In the genomic region with DNA sequence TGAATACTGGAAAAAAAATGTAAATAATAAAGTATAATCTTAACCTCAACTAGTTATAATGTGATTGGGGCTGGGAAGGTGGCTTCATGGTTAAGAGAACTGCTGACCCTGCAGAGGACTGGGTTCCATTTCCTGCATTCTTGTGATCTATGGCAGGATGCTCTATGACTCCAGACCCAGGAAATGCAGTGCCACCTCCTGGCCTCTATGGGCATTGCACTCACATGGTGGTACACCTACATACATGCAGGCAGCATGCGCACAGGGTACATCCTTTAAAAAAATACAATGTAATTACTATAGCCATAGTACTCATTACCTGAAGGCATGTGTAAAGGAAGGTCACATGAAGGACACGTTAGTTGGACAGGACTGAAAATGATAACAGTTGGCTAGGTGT, we compare ENCODE assay signal across 8 mouse cellular contexts. TPM values are rescaled to one million over a fixed set of nuclear protein-coding genes. Genes with fewer than 3 reads are reported as not detected.
DNase-seq lines count a peak whose midpoint lies in the region; ATAC-seq and TF ChIP-seq lines count a peak whose summit lies in the region.

No protein-coding gene starts in this region.

- H3K9ac ChIP-seq in forebrain, postnatal 0 days = no peak overlapping the region

- 49% methylated on average over 2 of the region's 2 CpGs for WGBS in forebrain, postnatal 0 days
- WGBS in forebrain, embryonic 10.5 days = 49% methylated on average over 2 of the region's 2 CpGs
- 47% methylated on average over 2 of the region's 2 CpGs for WGBS in small intestine, adult 2 months

- H3K4me2 ChIP-seq in forebrain, postnatal 0 days (ENCODE audit: low read depth) = no peak overlapping the region

- H3K27me3 ChIP-seq in forebrain, postnatal 0 days (ENCODE audit: insufficient read depth, low read length) = no peaks in the 10 kb centered on the region
- no peaks in the 10 kb centered on the region for H3K27me3 ChIP-seq in forebrain, embryonic 10.5 days (ENCODE audit: poor library complexity, severe bottlenecking)
- H3K27me3 ChIP-seq in small intestine, adult 2 months (ENCODE audit: control insufficient read depth, insufficient read depth, low read length) = no peaks in the 10 kb centered on the region

- H3K9me3 ChIP-seq in forebrain, postnatal 0 days (ENCODE audit: low read length) = no peaks in the 10 kb centered on the region
- H3K9me3 ChIP-seq in forebrain, embryonic 10.5 days = no peaks in the 10 kb centered on the region

- 0 out of 2 replicates have a peak, but pooled peaks cover 4% of the 10 kb centered on the region for H3K4me1 ChIP-seq in forebrain, postnatal 0 days (ENCODE audit: insufficient read depth)
- peaks cover 8% of the 10 kb centered on the region; the same call in 1 of the 2 replicates for H3K4me1 ChIP-seq in forebrain, embryonic 10.5 days
- H3K4me1 ChIP-seq in embryonic fibroblast, embryonic 13.5 days (ENCODE audit: control insufficient read depth, insufficient read depth, low read length) = 0 out of 2 replicates have a peak, but pooled peaks cover 2% of the 10 kb centered on the region
- peaks cover 2% of the 10 kb centered on the region; the same call in 1 of the 2 replicates for H3K4me1 ChIP-seq in small intestine, adult 2 months (ENCODE audit: control insufficient read depth, insufficient read depth, insufficient read length, low read length)

- no peaks in the 10 kb centered on the region for H3K36me3 ChIP-seq in forebrain, postnatal 0 days (ENCODE audit: insufficient read depth)
- peaks cover 7% of the 10 kb centered on the region; the same call in 1 of the 2 replicates for H3K36me3 ChIP-seq in forebrain, embryonic 10.5 days (replicated peaks)
- no peaks in the 10 kb centered on the region; the same call in 1 of the 2 replicates for H3K36me3 ChIP-seq in small intestine, adult 2 months (ENCODE audit: control insufficient read depth, insufficient read depth, low read length)

- peak; percentile 65 for TF ChIP-seq CTCF in forebrain, postnatal 0 days (IDR thresholded peaks at IDR 0.05; ENCODE audit: low read depth)
- TF ChIP-seq CTCF in embryonic fibroblast, embryonic 13.5 days (IDR thresholded peaks at IDR 0.05; ENCODE audit: borderline replicate concordance, insufficient read depth, low read length) = peak; percentile 48; the same call in 1 of the 2 replicates
- peak; percentile 41; the same call in 1 of the 2 replicates for TF ChIP-seq CTCF in small intestine, adult 2 months (IDR thresholded peaks at IDR 0.05; ENCODE audit: extremely low read depth, insufficient read length, insufficient replicate concordance, low read depth, low read length)

- no peak for TF ChIP-seq POLR2A in embryonic fibroblast, embryonic 13.5 days (IDR thresholded peaks at IDR 0.05; ENCODE audit: low read depth, low read length)
- TF ChIP-seq POLR2A in small intestine, adult 2 months (IDR thresholded peaks at IDR 0.05; ENCODE audit: low read depth, low read length) = no peak

- no peak for ATAC-seq in forebrain, postnatal 0 days

- H3K27ac ChIP-seq in forebrain, postnatal 0 days (ENCODE audit: low read depth, low read length) = no peak overlapping the region
- H3K27ac ChIP-seq in forebrain, embryonic 10.5 days = no peak overlapping the region
- no peak overlapping the region for H3K27ac ChIP-seq in embryonic fibroblast, embryonic 13.5 days (ENCODE audit: insufficient read depth, low read length)
- no peak overlapping the region for H3K27ac ChIP-seq in small intestine, adult 2 months (ENCODE audit: insufficient read depth, low read depth, low read length)

- DNase-seq in forebrain, postnatal 0 days = peak; percentile 25
- DNase-seq in forebrain, embryonic 10.5 days (ENCODE audit: extremely low spot score, low spot score) = no peak
- DNase-seq in right cerebral cortex, postnatal 4 days = peak; percentile 48
- no peak for DNase-seq in right cerebral cortex, postnatal 10 days (ENCODE audit: low spot score in 2 of 2)
- DNase-seq in layer of hippocampus, adult 8-10 months (ENCODE audit: low spot score in 2 of 2) = no peak
- DNase-seq in left cerebral cortex, adult 9 months (ENCODE audit: low spot score in 2 of 2) = no peak

- no peak overlapping the region for H3K4me3 ChIP-seq in forebrain, postnatal 0 days (ENCODE audit: low read depth, low read length)
- no peak overlapping the region for H3K4me3 ChIP-seq in forebrain, embryonic 10.5 days
- H3K4me3 ChIP-seq in embryonic fibroblast, embryonic 13.5 days (ENCODE audit: insufficient read depth, low read length) = no peak overlapping the region
- H3K4me3 ChIP-seq in small intestine, adult 2 months (ENCODE audit: low read depth, low read length) = no peak overlapping the region

RNA-seq across cellular contexts. Expression of a gene that starts 8.6 kb away (rescaled TPM):
- total RNA-seq in forebrain, postnatal 0 days (2014; rRNA removed) = not detected in 2 replicates
- polyA plus RNA-seq in forebrain, postnatal 0 days (2015; fragmentation: Nextera tagmentation; extraction: Ambion mirVana) = not detected in 2 replicates
- not detected in 2 replicates for polyA plus RNA-seq in forebrain, embryonic 10.5 days (2016; fragmentation: Nextera tagmentation; extraction: Ambion mirVana)
- not detected in 2 replicates for polyA plus RNA-seq in embryonic fibroblast, embryonic 13.5 days (2011; ENCODE audit: insufficient read length, low read depth, missing spikeins)
- not detected in 2 replicates for polyA plus RNA-seq in small intestine, adult 2 months (2012; rRNA removed)
- not detected for total RNA-seq in layer of hippocampus, adult 8-10 months (2022)

RNA-seq across cellular contexts. Expression of a gene that starts 27.4 kb away (rescaled TPM):
- total RNA-seq in forebrain, postnatal 0 days (2014; rRNA removed) = 13.9 and 15.5 TPM in 2 replicates
- 33.9 and 39.3 TPM in 2 replicates for polyA plus RNA-seq in forebrain, postnatal 0 days (2015; fragmentation: Nextera tagmentation; extraction: Ambion mirVana)
- polyA plus RNA-seq in forebrain, embryonic 10.5 days (2016; fragmentation: Nextera tagmentation; extraction: Ambion mirVana) = 45.4 and 47.2 TPM in 2 replicates
- polyA plus RNA-seq in embryonic fibroblast, embryonic 13.5 days (2011; ENCODE audit: insufficient read length, low read depth, missing spikeins) = 55.0 and 61.7 TPM in 2 replicates
- polyA plus RNA-seq in small intestine, adult 2 months (2012; rRNA removed) = 0.39 and 1.6 TPM in 2 replicates
- 10 to 100 TPM; 38.4 to 44.5 (median 40.5) TPM for total RNA-seq in layer of hippocampus, adult 8-10 months (2022)

RNA-seq across cellular contexts. Expression of a gene that starts 52.6 kb away (rescaled TPM):
- 37.0 and 48.4 TPM in 2 replicates for total RNA-seq in forebrain, postnatal 0 days (2014; rRNA removed)
- 42.2 and 48.9 TPM in 2 replicates for polyA plus RNA-seq in forebrain, postnatal 0 days (2015; fragmentation: Nextera tagmentation; extraction: Ambion mirVana)
- polyA plus RNA-seq in forebrain, embryonic 10.5 days (2016; fragmentation: Nextera tagmentation; extraction: Ambion mirVana) = 16.1 and 20.7 TPM in 2 replicates
- polyA plus RNA-seq in embryonic fibroblast, embryonic 13.5 days (2011; ENCODE audit: insufficient read length, low read depth, missing spikeins) = 17.5 and 19.8 TPM in 2 replicates
- 30.7 and 66.0 TPM in 2 replicates for polyA plus RNA-seq in small intestine, adult 2 months (2012; rRNA removed)
- total RNA-seq in layer of hippocampus, adult 8-10 months (2022) = 10 to 100 TPM; 57.8 to 73.4 (median 65.8) TPM

Comparison
In these comparisons a context has a peak if more than half of its experiments do, and no peak if none do; other contexts are left out.
1. DNase-seq: peak in forebrain, postnatal 0 days (single experiment) and right cerebral cortex, postnatal 4 days (single experiment); none in forebrain, embryonic 10.5 days (single experiment), right cerebral cortex, postnatal 10 days (0 of 2), layer of hippocampus, adult 8-10 months (0 of 2) and left cerebral cortex, adult 9 months (0 of 2).
2. RNA of a gene that starts 27.4 kb away (polyA plus RNA-seq): 55.0 to 61.7 TPM in embryonic fibroblast, embryonic 13.5 days, 45.4 to 47.2 TPM in forebrain, embryonic 10.5 days and 33.9 to 39.3 TPM in forebrain, postnatal 0 days; 0.39 to 1.6 TPM in small intestine, adult 2 months; every median in the first group is over 10 times any median in the second.
3. Peak in every context shown above with its lines, with median percentiles within 50 percentile points of each other: CTCF ChIP-seq.